Mouse (Mus musculus) cerebellum, adult (tissue): ENCODE data around the gene Sfi1.
"Not testable (repeated sequence)": the region's sequence is repeated elsewhere in the genome, so short reads cannot be mapped to it uniquely, and the experiment has no call there.

Experiments
- ATAC-seq: cut with Nextera tagmentation; 2 replicates; pipeline ENCODE4 v1.9.2; 2017; ENCODE audit warnings: mild to moderate bottlenecking, moderate library complexity, mixed read lengths; ENCODE audit not compliant: insufficient number of reproducible peaks, low FRiP score, low TSS enrichment

Gene Sfi1

DNA sequence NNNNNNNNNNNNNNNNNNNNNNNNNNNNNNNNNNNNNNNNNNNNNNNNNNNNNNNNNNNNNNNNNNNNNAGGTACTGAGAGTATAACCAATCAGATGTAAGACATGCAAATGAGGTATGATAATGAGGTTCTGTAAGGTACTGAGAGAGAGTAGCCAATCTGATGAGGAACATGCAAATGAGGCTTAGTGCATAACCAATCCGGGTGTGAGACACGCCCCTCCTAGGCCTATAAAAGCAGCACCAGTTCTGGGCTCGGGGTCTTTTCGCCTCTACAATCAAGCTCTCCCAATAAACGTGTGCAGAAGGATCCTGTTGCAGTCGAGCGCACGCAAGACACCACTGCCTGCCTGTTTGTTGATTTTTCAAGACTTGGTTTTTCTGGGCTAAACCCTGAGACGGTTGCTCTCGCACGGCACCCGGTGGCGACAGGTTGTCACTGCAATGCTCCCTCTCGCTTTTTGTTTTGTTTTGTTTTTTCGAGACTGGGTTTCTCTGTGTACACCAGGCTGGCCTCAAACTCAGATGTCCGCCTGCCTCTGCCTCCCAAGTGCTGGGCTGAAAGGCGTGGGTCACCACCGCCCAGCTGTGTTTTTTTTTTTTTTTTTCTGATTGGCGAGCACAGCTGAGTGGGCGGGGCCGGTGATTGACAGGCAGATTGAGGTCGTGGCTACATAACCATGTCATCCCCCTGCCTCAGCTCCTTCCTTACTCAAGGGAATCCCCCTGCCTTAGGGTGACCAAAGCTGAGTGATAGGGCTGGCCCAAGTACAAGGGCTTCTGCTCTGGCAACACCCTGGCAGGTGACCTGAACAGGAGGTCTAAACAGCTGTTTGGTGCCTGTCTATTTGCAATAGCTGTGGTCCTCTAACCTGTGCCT is 68.1 kb downstream of the Sfi1 start:
- ATAC-seq: not testable (repeated sequence)

DNA sequence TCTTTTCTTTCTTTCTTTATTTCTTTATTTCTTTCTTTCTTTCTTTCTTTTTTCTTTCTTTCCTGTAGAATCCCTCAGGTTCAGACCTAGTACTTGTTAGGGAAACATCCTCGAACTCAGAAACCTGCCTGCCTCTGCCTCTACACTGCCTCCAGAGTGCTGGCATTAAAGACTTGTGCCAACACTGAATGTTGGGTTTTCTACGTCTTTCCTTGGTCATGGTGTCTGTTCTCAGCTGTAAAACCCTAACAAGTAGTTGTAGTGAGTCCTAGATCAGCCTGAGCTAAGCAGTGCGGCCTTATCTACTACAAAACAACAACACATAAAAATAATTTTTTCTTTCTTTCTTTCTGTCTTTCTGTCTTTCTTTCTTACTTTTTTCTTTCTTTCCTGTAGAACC is 78.9 kb downstream of the Sfi1 start:
- ATAC-seq: no peak; the same call in 1 of the 2 replicates

DNA sequence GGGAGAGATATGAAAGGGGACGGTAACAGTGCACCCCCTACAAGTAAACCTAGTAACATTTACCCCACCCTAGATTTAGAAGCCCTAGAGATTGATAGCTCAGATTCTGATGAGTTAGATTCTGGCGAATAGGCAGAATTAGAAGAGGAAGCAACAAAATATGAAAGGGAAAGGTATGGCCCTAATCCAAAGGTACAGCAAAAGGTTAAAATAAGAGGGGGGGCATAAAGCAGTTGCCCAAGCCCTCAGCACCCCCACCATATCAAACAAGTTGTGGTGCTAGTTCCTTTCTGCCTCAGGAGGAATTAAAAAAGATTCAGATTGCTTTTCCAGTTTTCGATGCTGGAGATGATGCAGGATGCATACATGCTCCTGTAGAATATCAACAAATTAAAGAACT is 87.1 kb downstream of the Sfi1 start:
- ATAC-seq: no peak

DNA sequence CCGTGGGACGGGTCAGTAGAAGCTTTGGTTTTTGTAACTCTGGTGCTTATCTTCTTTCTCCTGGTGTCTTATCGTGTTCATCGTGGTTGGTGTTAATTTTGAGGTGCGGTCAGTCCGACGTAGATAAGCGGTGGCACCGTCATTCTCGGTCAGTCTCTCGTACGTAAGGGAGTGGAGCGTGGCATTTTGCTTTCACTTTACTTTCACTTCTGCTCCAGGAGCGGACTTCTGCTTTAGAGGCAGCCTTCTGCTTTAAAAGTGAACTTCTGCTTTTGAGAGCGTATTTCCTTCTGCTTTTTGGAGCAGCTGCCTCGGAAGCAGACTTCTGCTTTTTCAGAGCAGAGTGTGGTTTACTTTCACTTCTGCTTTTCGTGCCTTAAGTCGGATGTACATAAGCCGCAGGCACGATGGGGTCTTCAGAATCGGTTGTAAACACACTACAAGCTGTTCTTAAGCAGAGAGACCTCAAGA is 88.0 kb downstream of the Sfi1 start:
- ATAC-seq: no peak

DNA sequence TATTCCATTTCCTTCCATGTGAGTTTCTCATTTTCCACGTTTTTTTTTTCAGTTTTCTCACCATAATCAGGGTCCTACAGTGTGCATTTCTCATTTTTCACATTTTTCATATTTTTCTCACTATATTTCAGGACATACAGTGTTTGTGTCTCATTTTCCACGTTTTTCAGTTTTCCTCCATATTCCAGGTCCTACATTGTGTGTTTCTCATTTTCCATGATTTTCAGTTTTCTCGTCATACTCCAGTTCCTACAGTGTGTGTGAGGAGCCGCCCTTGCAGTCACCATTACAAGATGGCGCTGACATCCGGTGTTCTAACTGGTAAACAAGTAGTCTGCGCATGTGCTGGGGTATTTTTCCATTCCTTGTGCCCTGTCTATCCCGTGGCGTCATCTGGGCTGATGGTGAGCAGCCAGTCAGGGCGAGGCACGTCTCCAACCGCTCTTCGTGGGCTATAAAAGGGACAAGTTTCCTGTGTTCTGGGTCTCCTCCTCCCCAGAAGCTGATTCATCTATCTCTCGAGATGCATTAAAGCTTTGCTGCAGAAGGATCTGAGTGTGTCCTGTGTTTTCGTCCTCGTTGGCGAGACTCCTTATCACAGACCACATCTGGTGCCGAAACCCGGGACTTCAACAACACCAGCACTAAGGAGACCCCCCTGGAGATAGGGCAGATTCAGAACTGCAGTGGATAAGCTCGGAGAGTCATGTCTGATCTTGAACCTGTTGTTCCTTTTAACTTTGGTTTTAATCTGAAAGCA is 88.6 kb downstream of the Sfi1 start:
- not testable (repeated sequence) for ATAC-seq

DNA sequence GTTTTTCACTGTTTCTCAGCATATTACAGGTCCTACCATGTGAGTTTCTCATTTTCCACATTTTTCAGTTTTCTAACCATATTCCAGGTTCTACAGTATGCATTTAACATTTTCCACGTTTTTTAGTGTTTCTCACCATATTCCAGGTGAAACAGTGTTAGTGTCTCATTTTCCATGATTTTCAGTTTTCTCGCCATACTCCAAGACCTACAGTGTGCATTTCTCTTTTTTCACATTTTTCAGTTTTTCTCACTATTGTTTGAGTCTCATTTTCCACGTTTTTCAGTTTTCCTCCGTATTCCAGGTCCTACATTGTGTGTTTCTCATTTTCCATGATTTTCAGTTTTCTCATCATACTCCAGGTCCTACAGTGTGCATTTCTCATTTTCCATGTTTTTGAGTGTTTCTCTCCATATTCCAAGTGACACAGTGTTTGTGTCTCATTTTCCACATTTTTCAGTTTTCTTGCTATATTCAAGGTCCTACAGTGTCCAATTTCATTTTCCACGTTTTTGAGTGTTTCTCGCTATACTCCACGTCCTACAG is 89.6 kb downstream of the Sfi1 start:
- 0 out of 2 replicates have a peak, but pooled peaks have one; percentile 65 for ATAC-seq

DNA sequence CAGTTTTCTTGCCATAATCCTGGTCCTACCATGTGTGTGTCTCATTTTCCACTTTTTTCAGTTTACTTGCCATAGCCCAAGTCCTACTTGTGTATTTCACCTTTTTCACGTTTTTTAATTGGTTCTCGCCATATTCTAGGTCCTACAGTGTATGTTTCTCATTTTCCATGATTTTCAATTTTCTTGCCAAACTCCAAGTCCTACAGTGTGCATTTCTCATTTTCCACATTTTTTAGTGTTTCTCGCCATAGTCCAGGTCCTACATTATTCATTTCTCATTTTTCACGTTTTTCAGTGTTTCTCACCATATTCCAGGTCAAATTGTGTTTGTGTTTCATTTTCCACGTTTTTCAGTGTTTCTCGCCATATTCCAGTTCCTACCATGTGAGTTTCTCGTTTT is 90.6 kb downstream of the Sfi1 start:
- ATAC-seq: peak; percentile 71; the same call in 1 of the 2 replicates

DNA sequence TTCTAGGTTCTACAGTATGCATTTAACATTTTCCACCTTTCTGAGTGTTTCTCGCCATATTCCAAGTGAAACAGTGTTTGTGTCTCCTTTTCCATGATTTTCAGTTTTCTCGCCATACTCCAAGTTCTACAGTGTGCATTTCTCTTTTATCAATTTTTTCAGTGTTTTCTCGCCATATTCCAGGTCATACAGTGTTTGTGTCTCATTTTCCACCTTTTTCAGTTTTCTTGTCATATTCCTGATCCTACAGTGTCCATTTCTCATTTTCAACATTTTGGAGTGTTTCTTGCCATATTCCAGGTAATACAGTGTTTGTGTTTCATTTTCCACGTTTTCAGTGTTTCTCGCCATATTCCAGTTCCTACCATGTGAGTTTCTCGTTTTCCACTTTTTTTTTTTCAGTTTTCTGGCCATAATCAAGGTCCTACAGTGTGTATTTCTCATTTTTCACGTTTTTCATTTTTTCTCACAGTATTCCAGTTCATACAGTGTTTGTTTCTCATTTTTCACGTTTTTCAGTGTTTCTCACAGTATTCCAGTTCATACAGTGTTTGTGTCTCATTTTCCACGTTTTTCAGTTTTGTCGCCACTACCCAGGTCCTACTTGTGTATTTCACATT is 91.3 kb downstream of the Sfi1 start:
- ATAC-seq: 0 out of 2 replicates have a peak, but pooled peaks have one; percentile 17

DNA sequence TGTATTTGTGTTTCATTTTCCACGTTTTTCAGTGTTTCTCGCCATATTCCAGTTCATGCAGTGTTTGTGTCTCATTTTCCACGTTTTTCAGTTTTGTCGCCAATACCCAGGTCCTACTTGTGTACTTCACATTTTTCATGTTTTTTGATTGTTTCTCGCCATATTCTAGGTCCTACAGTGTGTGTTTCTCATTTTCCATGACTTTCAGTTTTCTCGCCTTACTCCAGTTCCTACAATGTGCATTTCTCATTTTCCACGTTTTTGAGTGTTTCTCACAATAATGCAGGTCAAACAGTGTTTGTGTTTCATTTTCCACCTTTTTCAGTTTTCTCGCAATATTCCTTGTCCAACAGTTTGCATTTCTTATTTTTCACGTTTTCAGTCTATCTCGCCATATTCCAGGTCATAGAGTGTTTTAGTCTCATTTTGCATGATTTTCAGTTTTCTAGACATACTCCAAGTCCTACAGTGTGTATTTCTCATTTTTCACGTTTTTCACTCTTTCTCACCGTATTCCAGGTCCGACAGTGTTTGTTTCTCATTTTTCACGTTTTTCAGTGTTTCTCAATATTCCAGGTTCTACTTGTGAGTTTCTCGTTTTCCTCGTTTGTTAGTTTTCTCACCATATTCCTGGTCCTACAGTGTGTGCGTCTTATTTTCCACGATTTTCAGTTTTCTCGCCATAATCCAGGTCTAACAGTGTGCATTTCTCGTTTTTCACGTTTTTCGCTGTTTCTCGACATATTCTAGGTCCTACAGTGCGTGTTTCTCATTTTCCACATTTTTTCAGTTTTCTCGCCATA is 92.0 kb downstream of the Sfi1 start:
- ATAC-seq: peak; percentile 65; the same call in 1 of the 2 replicates

DNA sequence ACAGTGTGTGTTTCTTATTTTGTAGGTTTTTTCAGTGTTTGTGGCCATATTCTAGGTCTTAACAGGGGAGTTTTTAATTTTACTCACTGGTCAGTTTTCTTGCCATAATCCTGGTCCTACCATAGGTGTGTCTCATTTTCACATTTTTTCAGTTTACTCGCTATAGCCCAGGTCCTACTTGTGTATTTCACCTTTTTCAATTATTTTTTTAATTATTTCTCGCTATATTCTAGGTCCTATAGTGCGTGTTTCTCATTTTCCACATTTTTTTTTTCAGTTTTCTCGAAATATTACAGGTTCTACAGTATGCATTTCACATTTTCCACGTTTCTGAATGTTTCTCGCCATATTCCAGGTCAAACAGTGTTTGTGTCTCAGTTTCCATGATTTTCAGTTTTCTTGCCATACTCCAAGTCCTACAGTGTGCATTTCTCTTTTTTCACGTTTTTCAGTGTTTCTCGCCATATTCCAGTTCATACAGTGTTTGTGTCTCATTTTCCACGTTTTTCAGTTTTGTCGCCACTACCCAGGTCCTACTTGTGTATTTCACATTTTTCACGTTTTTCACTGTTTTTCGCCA is 93.1 kb downstream of the Sfi1 start:
- peak; percentile 80; the same call in 1 of the 2 replicates for ATAC-seq
